Mouse (Mus musculus) gastrocnemius, adult 18-20 months (tissue): ENCODE measurements around the gene Gm28870. TPM values are rescaled to one million over a fixed set of nuclear protein-coding genes. Genes with fewer than 3 reads are reported as not detected.
"Not testable (repeated sequence)": the region's sequence is repeated elsewhere in the genome, so short reads cannot be mapped to it uniquely, and the experiment has no call there.

ENCODE experiments used
- DNase-seq: peaks from one replicate; pipeline ENCODE4 v3.0.0; 2021; ENCODE audit warnings: low spot score
- long read RNA-seq, 2 experiments: library from polyadenylated mRNA; stranded (forward); transcript quantifications; one replicate each; pipeline ENCODE4 v2.0.0; 2021
- total RNA-seq, 2 experiments: library from RNA; stranded (reverse); gene quantifications; 2 replicates each; pipeline ENCODE4 v1.2.3; 2021

Gm28870 gene
- total RNA-seq: not detected
- long read RNA-seq, experiment 1: 0 reads
- long read RNA-seq, experiment 2: 0 reads

- DNase-seq: not testable (repeated sequence)
These were observed at the start of gene Gm28870 for GRCm38 (mm10) chrY:50096976-50097375. Gene Gm28870, plus strand, starts transcription at chrY:50097276.
